Mouse (Mus musculus) liver, adult 2 months (tissue): ENCODE measurements at regions not wholly inside any gene's neighbourhood (a gene's known extent, or its start where the extent isn't known, plus 50 kb on each side); places are given as distances from the start of the nearest gene placed in this dataset.

Experiments used
- CTCF ChIP-seq: fragments of 200-500 bp; IDR thresholded peaks from 2 replicates; pipeline ENCODE4 v1.5.1; 2011; ENCODE audit warnings: low read depth, low read length, control low read depth
- POLR2A ChIP-seq: fragments of 200-500 bp; IDR thresholded peaks from 2 replicates; pipeline ENCODE4 v1.6.1; 2011; ENCODE audit warnings: low read length, control low read depth; ENCODE audit not compliant: insufficient read depth; ENCODE audit errors: extremely low read depth

DNA sequence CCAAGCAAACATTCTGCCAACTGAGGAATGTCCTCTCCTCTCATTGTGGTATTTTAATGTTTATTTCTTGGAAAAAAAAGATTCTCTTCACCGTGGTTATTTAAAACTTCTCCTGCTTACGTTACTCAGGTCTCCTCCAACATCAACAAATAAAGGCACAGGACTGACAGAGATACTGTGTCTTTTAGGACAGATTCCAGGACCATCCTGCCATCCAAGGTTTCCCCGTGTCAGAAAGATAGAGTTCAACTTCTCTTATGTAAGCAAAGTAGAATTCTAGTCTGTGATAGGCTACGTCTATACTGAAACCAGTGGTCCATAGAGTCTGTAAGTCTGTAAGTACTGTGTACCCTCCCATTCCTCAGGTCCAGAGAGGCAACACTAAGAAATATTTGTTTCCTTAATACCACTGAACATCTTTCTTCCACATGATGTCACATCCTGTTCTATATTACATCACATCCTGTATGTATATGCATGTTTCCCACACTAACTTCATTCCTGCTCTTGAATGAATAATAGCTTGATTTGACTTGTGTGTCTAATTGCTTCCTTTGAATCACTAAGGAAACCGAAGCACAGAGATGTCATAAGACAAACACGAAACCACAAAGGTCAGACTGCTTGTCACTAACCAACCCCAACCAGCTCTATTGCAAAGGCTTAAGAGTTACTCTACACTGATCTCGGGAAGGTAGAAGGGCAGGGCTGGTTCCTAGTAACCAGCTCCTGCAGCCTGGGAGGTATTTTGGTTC, 353.2 kb upstream of the Trib2 start:
- TF ChIP-seq POLR2A (no peak), CTCF (no peak)
